Mouse (Mus musculus) olfactory bulb, adult 2 months (tissue): ENCODE measurements around the gene Etl4.

Experiments used
- CTCF ChIP-seq: fragments of 200-500 bp; IDR thresholded peaks from 2 replicates; pipeline ENCODE4 v1.5.1; 2012; ENCODE audit warnings: low read depth, mild to moderate bottlenecking, low read length, moderate library complexity; ENCODE audit not compliant: insufficient read depth
- POLR2A ChIP-seq: fragments of 200-500 bp; IDR thresholded peaks from 2 replicates; pipeline ENCODE4 v1.6.1; 2012; ENCODE audit warnings: mild to moderate bottlenecking, low read depth, low read length, moderate library complexity; ENCODE audit not compliant: insufficient read depth

- TF ChIP-seq CTCF (no peak), POLR2A (no peak)
Observed at GRCm38 (mm10) chr2:20722165-20722991, 812.8 kb downstream of the Etl4 start.
